Mouse (Mus musculus): Measurements from ENCODE around the gene Os9.

Gene Os9

DNA sequence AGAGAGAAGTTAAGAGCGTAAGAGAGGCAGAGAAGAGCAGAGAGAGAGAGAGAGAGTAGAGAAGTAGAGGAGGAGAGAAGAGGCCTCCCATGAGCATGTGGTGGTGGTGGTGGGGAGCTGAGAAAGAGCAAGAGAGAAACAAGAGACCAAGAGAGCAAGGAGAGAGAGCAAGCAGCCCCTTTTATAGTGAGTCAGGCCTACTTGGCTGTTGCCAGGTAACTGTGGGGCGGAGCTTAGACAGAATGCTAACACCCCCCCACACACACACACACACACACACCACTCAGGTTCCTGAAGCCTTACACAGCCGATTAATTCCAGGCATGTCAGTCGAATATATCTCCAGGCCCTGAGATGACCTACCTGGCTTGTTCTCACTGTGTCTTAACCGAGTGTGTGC lies 24.4 kb upstream of the Os9 start:
- no peak for DNase-seq (ENCODE audit: low read depth, low spot score)

DNA sequence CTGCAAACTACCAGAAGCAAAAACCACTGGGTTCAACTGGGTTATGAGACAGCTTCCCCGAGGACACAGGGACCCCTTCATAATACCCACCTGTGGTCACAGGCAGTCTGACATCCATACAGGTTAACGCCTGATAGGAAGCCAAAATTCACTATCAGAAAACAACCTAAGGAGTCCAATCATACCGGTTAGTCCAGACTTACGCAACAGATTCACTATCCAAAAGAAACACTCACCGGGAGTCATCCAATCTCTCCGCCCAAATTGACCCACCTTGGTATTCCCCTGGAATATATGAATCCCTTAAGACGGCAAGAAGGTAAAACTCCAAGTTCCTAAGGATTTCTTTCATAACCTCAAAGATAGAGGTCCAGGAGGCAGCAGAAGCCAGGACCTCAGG lies 23.6 kb upstream of the Os9 start:
- no peak for DNase-seq (ENCODE audit: low read depth, low spot score)

DNA sequence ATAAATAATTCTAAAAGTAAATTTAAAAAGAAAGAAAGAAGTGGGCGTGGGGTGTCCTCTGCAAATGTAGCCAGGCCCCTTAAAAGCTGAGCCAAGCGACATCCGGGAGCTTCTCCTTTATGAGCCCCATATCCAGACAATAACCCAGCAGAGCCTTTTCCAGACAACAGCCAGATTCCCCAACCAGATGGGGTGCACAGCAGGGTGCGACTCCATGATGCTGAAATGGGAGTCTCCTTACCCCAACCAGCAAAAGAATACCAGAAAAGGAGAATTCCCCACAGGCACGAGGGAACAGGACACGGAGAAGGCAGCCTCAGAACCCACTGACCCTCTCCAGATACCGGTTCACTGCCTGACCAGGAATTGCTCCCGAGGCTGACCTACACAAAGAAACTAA lies 22.3 kb upstream of the Os9 start:
- no peak for DNase-seq (ENCODE audit: low read depth, low spot score)

GRCm38 (mm10) chr10:127141500-127141899 lies 20.6 kb upstream of the Os9 start:
- no peak for DNase-seq (ENCODE audit: low read depth, low spot score)

GRCm38 (mm10) chr10:127140971-127141370 lies 20.0 kb upstream of the Os9 start:
- DNase-seq (ENCODE audit: low read depth, low spot score): no peak

DNA sequence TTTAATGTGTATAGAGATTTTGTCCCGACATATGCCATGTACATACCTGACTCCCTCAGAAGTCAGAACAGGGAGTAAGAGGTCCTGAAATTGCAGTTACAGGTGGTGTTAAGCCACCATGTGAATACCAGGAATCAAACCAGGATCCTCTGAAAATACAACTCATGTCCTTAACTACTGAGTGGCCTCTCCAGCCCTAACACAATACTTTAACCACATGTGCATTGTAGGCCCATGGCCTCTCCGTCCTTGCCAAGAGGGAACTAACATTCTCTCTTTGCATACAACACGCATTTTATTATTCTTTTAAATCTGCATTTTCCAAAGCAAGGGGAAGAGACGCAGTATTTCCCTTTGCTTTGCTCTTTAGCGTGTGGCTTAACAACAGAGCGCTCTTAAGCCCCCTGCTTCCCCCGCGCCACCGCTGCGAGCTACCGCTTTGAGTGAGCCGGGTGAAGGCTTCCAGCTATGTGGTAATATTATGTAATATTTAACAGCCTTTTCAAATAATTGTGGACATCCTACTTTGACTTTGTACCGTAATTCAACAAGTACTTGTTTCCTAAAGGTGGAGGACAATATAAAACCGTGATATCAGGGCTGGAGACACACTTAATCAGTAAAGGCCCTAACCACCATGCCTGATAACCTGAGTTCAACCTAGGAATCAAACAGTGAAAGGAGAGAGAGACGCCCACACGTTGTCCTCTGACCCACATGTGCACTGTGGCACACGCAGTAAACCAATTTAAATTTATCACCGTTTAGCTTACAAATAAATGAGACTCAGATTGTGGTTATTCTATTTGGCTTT lies 17.6 kb upstream of the Os9 start:
- no peak for DNase-seq (ENCODE audit: low read depth, low spot score)

DNA sequence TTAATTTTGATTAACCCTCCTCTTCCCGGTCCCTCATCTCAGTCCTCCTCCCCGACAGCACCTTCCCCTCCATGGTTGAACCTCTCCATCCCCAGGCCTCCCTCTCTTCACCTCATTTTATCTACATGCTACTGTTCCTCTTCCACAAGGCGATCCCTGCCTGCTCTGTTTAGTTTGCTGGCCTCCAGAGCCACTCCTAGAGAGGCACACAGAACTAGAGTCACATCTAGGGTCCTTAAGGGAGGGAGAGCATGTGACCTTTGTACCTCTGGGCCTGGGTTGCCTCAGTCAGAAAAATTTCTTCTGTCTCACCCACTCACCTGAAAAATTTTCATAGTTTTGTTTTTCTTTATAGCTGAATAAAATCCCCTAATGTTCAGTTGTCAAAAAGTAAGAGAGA lies 17.0 kb upstream of the Os9 start:
- DNase-seq (ENCODE audit: low read depth, low spot score): no peak

DNA sequence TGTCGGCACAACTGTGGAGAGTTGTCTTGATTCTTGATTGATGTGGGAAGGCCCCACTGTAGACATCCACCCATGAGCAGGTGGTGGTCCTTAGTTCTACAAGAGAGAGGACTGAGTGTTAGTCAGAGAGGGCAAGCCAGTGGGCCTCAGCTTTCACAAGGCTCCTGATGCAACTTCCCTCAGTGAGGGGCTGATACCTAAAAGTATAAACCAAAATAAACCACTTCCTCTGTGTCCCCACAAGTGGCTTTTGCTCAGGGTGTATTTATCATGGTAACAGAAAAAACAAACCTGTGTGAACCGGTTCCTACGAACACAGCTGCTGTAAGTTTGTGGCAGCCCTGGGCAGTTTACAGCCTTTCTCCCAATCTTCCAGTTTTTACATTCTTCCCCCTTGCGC lies 15.6 kb upstream of the Os9 start:
- DNase-seq (ENCODE audit: low read depth, low spot score): no peak

GRCm38 (mm10) chr10:127135118-127135836 lies 14.3 kb upstream of the Os9 start:
- no peak for DNase-seq (ENCODE audit: low read depth, low spot score)

GRCm38 (mm10) chr10:127134394-127135035 lies 13.6 kb upstream of the Os9 start:
- DNase-seq (ENCODE audit: low read depth, low spot score): peak; percentile 44

GRCm38 (mm10) chr10:127132469-127132868 lies 11.5 kb upstream of the Os9 start:
- DNase-seq (ENCODE audit: low read depth, low spot score): no peak

GRCm38 (mm10) chr10:127129431-127129830 lies 8.5 kb upstream of the Os9 start:
- DNase-seq (ENCODE audit: low read depth, low spot score): peak; percentile 70

DNA sequence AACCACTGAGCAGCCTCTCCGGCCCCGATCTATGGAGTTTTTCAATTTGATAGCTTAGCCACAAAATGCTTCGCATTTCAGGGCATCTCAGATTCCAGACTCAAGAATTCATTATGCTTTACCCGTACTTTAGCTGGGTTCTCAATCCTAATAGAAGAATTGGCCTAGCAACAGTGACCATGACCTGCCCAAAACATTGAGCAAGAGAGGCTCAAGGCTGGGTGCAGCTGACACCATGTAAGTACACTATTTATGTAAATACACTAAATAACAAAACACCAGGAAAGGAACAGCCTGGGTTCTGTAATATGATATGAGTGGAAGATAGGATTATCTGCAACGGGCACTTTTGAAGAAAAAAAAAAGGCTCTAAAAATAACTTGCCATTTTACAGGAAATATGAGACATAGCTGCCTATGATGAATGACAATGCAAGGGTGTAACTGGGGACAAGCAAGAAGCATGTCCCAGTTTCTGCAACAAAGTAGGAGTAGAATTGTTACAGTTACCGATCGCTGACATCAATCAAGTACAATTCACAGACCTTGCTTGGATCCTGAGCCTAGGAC lies 6.9 kb upstream of the Os9 start:
- no peak for DNase-seq (ENCODE audit: low read depth, low spot score)

- DNase-seq (ENCODE audit: low read depth, low spot score): no peak
Observed at GRCm38 (mm10) chr10:127126579-127126978, 5.6 kb upstream of the Os9 start.

GRCm38 (mm10) chr10:127125210-127126001 lies 4.5 kb upstream of the Os9 start:
- DNase-seq (ENCODE audit: low read depth, low spot score): peak; percentile 83

DNA sequence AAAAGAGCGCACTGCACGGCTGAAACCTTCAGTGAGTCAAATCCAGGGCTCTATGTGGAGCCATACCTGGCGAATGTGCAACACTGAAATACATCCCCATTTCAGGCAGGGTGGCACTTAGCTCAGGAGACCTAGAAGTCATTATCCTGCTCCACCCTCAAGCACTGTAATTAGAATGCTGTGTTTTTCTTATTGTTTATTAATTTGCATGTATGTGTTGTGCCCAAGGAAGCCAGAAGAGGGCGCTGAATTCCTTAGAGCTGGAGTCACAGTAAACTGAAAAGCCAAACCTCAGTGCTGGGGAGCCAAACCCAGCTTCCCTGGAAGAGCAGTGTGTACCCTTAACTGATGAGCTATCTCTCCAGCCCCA lies 2.5 kb upstream of the Os9 start:
- peak; percentile 80 for DNase-seq (ENCODE audit: low read depth, low spot score)

GRCm38 (mm10) chr10:127122784-127123435 lies 2.0 kb upstream of the Os9 start:
- peak; percentile 77 for DNase-seq (ENCODE audit: low read depth, low spot score)

DNA sequence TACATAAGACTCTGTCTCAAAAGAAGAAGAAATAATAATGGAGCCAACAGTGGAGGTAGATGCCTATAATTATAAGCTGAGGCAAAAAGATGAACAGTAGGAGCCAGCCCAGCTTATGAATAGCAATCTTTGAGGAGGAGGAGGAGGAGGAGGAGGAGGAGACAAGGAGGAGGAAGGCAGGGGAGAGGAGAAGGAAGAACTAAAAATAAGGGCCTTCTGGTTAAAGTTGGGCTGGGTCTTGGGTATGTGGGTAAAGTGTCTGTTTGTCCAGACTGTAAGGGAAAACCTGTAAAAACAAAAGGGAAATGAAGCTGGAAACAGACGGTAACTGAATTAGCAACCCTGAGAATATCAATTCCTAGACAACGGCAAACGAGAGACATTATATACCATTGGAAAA lies 1.1 kb upstream of the Os9 start:
- DNase-seq (ENCODE audit: low read depth, low spot score): no peak

- no peak for DNase-seq (ENCODE audit: low read depth, low spot score)
Observed at GRCm38 (mm10) chr10:127120301-127121065, 448 bp downstream of the Os9 start.

- no peak for DNase-seq (ENCODE audit: low read depth, low spot score)
Observed at GRCm38 (mm10) chr10:127119229-127119628, 1.7 kb downstream of the Os9 start.
